Mouse (Mus musculus) adrenal gland, postnatal 14 days (tissue): Measurements from ENCODE around the gene Krr1. TPM values are rescaled to one million over a fixed set of nuclear protein-coding genes. Genes with fewer than 3 reads are reported as not detected.
"Not testable (repeated sequence)": the region's sequence is repeated elsewhere in the genome, so short reads cannot be mapped to it uniquely, and the experiment has no call there.

Experiments used
- DNase-seq: peaks from one replicate; pipeline ENCODE4 v3.0.0; 2021; ENCODE audit warnings: mixed read lengths
- total RNA-seq: library from RNA; stranded (reverse); gene quantifications from 2 replicates; pipeline ENCODE4 v1.2.3, GENCODE M21; 2021

Krr1 gene
- total RNA-seq, 1 experiment from 2014 or later: 31.3 TPM

DNA sequence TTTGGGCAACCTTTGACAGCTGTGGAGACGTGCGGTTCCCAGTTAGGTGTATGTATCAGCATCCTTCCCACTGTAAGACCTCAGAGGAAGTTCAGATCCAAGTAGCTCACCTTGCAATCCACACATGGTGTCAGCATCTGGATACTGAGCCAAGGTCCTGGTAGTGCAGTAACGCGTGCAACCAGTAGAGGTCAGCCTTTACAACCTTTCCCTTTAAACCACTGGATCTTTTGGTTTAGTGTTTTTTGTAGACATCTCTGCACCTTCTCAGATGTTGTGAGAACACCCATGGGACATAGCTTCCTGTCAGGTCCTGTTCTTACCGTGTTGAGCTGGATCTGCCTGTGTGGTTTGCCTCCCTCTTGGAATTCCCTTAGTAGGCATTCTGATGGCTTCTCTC is 5.1 kb downstream of the Krr1 start:
- DNase-seq: peak; percentile 57

DNA sequence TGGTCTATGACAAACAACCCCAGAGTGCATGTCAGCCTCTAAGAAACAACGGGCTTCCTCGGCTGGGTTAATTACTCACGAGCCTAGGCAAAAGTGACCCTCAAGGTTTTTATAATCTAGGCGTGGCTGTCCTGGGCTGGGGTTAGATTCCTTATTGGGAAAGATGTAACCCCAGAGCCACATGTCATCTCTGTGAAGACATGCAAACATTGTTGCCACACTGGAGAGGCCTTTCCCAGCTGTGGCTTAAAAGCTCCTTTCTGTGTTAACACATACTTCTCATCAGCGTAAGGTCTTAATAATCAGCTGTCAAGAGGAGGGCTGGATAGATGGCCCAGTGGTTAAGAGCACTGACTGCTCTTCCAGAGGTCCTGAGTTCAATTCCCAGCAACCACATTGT is 10.6 kb downstream of the Krr1 start:
- DNase-seq: no peak

DNA sequence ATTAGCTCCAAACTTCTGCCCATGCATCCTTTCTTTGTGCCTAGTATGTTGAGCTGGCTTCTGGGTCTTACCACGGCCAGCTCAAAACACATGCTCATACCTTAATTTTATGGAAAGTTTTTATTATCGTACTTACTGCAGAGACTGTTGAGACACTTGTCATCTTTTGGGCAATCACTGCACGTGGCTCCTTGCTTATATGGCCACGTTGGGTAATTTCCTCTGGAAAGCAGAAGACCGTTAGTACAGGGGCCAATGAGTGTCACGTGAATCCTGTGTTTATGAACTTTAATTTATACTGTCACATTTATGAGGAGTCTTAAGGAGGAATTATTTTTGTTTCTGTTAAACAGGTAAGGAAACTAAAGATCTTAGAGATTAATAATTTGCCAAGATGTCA is 14.0 kb downstream of the Krr1 start:
- no peak for DNase-seq

DNA sequence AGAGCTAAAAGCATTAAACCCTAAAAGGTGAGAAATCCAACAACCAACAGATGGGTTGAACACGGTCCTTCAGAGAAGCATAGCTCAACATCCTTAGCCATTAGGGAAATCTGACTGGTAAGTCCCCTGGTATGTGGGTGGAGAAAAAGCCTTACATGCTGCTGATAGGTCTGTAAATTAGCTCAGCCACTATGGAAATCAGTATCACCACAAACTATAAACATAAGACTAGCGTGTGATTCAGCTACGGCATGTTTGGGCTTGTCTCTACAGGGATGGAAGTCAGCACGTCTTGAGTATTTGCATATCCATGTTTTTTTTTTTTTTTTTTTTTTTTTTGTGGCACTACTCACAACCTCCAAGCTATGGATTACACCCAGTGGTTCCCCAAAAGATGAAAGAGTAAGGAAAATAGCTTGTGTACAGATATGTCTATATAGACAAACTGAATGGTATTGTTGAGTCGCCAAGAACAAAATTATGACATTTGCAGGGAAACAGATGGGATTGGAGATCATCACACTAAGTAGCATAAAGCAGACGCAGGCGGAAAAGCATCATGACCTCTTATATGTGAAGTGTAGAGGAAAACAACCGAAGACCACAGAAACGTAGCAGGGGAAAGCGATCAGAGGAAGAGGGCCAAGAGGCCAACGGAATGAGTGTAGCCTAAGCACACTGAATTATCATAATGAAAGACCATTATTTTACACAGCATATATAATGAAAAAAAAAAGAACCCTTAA is 23.5 kb downstream of the Krr1 start:
- DNase-seq: no peak

DNA sequence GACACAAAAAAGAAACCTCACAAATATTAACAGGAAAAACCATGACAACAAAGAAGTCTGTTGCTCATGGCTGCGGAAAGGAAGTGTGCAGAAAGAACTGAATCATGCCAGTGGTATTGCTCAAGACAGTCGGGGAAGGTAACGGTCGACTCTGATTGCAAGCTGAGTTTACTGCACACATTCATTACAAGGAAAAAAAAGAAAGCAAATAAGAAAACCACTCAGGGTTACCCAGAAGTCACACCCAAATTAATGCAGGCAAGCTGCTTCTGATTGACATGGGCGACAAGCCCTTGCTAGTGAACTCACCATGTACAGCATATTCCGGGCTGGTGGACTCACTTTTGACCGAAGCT is 24.1 kb downstream of the Krr1 start:
- DNase-seq: no peak

DNA sequence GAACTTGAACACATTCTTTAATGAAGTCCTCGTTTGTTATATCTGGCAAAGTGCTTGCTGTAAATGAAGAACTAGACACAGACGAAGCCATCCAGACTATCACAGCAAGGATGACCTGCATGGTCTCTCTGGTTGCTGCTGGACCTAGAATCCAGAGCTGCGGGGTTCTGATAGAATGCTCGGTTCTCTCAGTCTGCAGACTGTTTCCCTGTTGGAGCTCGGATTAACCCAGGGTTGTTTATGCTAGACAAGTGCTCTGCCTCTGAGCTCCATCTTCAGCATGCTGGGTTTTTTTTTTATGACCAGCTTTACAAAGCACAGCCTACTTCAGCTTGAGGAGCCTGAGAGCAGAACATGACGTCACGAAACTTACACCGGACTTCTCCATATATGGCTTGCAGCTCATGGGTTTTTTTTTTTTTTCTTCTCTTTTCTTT is 24.5 kb downstream of the Krr1 start:
- DNase-seq: no peak

DNA sequence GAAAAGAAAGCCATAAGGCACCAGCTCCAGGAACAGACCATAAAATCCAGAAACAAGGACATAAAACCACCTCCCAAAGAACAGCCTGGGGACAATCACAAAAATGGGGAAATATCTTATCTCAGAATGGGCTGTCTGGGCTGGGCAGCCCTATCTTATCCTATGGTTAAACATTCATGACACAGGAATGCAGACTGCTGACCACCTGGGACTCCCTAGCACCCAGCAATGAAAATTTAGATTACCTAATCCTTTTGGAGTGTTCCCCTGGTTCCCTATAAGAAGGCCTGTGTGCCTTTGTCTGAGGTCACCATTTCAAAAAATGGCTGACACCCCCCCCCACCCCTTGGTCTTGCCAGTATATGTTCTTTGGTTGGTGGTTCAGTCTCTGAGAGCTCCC is 25.2 kb downstream of the Krr1 start:
- DNase-seq: no peak

DNA sequence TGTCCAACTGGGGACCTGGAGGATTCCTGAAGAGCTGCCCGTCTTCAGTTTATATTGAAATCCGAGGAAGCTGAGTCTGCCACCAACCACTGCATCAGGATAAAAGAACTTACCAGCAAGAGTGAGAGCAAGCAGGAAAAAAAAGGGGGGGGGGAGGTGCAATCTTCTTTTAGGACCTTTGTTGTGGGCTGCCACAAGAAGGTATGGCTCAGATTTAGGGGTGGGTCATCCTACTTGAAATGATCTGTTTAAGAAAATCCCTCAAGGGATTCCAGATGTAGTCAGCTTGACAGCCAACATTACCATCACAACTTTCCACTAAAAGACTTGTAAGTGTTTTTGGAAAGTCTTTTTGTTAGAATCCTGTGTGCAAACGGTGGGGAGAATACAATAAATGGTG is 27.3 kb downstream of the Krr1 start:
- no peak for DNase-seq

DNA sequence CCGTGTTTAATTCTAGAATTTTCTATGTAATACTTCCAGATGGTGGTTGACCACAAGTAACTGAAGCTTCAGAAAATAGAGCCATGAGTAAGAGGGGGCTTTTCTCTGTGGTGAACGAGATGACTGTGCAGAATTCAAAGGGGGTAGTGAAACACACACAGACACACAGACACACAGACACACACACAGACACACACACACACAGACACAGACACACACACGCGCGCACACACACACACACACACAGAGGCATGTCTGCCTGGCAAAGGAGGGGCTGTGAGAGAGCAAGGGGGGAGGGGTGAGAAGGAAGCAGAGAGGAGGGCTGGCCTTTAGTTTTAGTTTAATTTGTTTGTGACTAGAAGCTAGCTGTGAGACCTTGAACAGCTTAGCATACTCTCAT is 28.1 kb downstream of the Krr1 start:
- no peak for DNase-seq

DNA sequence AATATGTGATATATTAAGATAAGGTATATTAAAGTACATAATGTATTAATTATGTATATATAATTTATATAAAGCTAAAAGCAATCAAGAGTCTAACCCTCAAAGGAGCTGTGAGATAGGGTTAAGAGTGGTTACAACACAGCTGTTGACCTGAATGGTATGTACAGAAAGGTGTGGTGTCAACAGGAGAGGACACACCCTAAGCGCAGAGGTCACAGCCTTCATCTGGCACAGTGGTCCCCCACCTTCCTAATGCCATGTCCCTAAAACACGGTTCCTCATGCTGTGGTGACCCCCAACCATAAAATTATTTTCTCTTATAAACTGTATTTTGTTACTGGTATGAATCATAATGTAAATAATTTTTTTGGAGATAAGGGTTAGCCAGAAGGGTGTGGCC is 28.9 kb downstream of the Krr1 start:
- no peak for DNase-seq

DNA sequence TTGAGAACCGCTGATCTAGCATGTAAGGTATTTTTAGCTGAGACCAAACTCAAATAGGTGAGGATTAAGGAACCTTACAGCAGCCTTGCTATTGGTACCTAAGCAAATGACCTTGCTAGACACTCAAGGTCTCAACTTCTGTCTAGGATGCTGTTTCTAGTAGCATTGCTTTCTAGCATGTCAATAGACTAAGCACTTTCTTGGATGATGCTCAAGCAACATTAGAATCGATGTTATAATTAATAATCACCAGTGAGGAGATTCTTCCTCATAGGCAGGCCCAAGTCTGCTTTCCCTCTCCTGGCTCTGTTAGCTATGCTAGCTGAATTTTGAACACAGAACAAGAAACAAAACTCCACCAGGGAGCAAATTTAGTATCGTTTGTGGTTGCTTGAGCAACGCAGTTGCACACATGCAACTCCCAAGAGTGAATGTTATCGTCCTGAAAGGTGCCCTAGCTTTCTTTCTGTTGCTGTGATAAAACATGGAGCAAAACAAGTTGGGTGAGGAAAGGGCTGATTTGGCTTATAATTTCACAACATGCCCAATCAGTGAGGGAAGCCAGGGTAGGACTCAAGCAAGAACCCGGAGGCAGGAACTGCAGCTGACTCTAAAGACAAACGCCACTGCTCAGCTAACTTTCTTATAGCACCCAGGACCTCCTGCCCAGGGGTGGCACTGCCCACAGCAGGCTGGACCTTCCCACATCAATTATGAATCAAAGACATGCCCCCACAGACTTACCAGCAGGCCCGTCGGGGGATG is 29.5 kb downstream of the Krr1 start:
- no peak for DNase-seq

DNA sequence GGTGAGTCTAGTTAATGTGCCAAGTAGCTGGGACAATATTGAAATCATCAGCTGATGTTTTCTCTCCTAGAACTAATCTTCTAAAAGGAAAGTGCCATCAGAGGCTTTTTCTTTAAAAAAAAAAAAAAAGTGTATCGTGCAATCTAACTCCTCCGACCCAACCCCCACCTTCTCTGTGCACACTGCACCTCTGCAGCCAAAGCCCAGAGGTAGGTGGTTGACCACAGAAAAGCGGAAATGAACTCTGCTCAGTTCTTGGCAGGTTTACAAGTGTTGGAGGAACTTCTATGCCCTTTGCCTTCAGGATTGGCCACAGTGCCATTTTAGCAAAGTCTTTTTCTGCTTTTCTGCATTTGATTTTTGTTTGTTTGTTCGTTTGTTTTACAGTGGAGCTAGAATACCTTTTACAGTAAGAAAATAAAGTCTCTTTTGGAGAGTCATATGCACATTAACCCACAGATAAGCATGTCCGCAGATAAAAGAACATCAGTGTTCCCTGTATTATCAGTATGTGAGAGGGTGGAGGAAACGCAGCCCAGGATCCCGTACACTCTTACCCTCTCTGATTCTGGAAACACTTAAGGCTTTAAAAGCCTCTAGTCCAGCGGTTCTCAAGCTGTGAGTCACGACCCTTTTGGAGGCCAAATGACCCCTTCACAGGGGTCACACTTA is 30.2 kb downstream of the Krr1 start, which contains the start of gene Glipr1:
Gene Glipr1 (minus strand): TSS at position 88 of the 672 bp plus-strand sequence.
- peak; percentile 42 for DNase-seq

DNA sequence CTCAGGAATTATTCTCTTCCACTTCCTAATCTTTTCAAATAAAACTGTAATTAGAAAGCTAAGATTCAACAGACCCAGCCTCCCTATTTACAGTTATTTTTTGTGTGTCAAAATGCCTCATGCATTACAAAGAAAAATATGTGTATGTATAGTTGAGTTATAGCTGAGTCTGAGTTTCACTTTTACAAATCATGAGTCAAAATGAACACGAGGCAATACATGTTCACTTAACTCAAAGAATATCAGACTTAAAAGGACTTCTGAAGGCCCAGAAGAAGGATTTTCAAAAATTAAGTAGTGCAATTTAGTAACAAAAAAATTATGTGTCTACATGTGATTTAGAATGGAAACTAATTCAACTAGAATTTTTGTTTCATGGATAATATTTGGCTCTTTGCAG is 37.0 kb downstream of the Krr1 start:
- DNase-seq: not testable (repeated sequence)

DNA sequence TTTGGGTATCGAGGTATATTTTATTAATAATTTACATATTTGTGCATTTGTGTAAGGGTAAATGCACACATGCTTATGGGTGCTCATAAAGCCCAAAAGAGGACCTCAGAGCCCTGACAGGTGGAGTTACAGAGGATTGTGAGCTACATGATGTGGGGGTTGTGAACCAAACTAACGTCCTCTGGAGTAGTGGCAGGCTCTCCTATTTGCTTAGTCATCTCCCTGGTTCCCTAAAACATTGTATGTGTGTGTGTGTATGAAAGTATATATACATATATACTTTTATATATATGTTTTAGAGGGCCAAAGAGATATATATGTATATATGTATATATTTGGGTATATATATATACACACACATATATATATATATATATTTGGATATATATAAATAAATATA is 51.1 kb downstream of the Krr1 start:
- no peak for DNase-seq

DNA sequence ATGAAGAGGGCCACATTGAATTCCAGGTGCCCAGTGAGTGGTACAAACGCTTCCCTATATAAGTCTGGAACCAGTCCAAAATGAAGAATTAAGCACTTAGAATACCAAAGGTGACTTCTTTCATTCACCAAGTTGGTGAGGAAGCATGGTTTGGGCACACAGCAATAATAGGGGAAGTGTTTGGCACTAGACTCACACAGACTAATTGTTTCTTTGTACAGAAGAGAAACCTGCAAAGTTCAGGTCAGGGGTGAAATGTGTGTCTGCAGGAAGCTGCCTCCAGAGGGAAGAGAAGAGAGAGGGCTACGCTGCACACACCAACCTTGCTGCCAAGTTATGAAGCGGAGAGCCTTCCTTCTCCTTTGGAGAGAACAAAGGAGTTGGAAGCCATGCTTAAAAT is 56.2 kb downstream of the Krr1 start:
- not testable (repeated sequence) for DNase-seq

Other genes starting within 250 kb of the Krr1 start
- 0.78 and 4.0 TPM in 2 replicates for gene Glipr1, start 30.0 kb downstream of the Krr1 start, total RNA-seq
- gene Glipr1l1, start 87.5 kb downstream of the Krr1 start, total RNA-seq: not detected in 2 replicates
- not detected in 2 replicates for gene Glipr1l2, start 110.7 kb downstream of the Krr1 start, total RNA-seq
- gene Glipr1l3, start 187.7 kb downstream of the Krr1 start, total RNA-seq: not detected in 2 replicates
- not detected in 2 replicates for gene Caps2, start 191.0 kb downstream of the Krr1 start, total RNA-seq